Mouse (Mus musculus): ENCODE measurements at regions not wholly inside any gene's neighbourhood (a gene's known extent, or its start where the extent isn't known, plus 50 kb on each side); places are given as distances from the start of the nearest gene placed in this dataset.

GRCm38 (mm10) chr5:126597786-126598330 is 643.8 kb upstream of the Tmem132c start:
- no peak overlapping the region for H3K9ac ChIP-seq (ENCODE audit: control insufficient read depth, low read depth, low read length, poor library complexity, severe bottlenecking)
- no peaks in the 10 kb centered on the region for H3K9me3 ChIP-seq (replicated peaks; ENCODE audit: insufficient read depth, low read length)
- H3K36me3 ChIP-seq (ENCODE audit: control insufficient read depth in 1 of 2, insufficient read depth in 2 of 2, low read length in 2 of 2), result no peaks in the 10 kb centered on the region
- H3K4me3 ChIP-seq (ENCODE audit: control insufficient read depth in 1 of 2, insufficient read depth in 1 of 2, low read depth in 2 of 2, low read length in 2 of 2), result no peak overlapping the region
- DNase-seq (ENCODE audit: low read depth, low spot score), result no peak
- no peaks in the 10 kb centered on the region for H3K79me2 ChIP-seq (ENCODE audit: control insufficient read depth, insufficient read depth, low read length, poor library complexity)
- H3K27me3 ChIP-seq (ENCODE audit: control insufficient read depth in 1 of 2, insufficient read depth in 2 of 2, low read length in 2 of 2), result no peaks in the 10 kb centered on the region
- no peaks in the 10 kb centered on the region for H3K4me1 ChIP-seq (ENCODE audit: control insufficient read depth in 1 of 2, insufficient read depth in 2 of 2, low read length in 2 of 2)
- H3K27ac ChIP-seq (ENCODE audit: control insufficient read depth, low read depth, low read length), result no peak overlapping the region
- TF ChIP-seq JUND (IDR thresholded peaks at IDR 0.05; ENCODE audit: low read depth, low read length) (no peak), KAT2A (conservative IDR thresholded peaks at IDR 0.05; ENCODE audit: low read depth, low read length) (no peak), SMC3 (IDR thresholded peaks at IDR 0.05; ENCODE audit: low read depth, low read length) (no peak), MYC (IDR thresholded peaks at IDR 0.05; ENCODE audit: low read depth, low read length) (no peak), EP300 (IDR thresholded peaks at IDR 0.05; ENCODE audit: low read depth in 1 of 2, low read length in 2 of 2) (no peak)

DNA sequence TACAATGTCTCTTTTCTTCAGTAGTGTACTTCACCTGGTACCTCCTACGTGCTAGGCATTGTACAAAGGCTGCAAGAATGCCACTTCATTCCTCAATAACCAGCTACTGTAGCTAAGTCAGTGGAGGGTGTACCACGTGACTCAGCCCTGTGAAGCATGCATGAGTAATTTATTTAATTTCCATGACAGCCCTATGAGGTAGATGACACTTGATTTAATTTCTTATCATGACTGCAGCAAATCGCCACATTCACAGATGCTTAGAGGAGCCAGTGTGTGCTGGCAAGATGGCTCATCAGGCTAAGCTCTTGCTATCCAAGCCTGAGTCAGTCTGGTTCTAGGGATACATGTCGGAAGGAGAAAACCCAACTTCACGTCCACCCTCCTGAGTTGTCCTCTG is 642.0 kb upstream of the Tmem132c start:
- H3K4me1 ChIP-seq (ENCODE audit: control insufficient read depth in 1 of 2, insufficient read depth in 2 of 2, low read length in 2 of 2), result no peaks in the 10 kb centered on the region
- no peaks in the 10 kb centered on the region for H3K36me3 ChIP-seq (ENCODE audit: control insufficient read depth in 1 of 2, insufficient read depth in 2 of 2, low read length in 2 of 2)
- no peak overlapping the region for H3K9ac ChIP-seq (ENCODE audit: control insufficient read depth, low read depth, low read length, poor library complexity, severe bottlenecking)
- no peak overlapping the region for H3K4me3 ChIP-seq (ENCODE audit: control insufficient read depth in 1 of 2, insufficient read depth in 1 of 2, low read depth in 2 of 2, low read length in 2 of 2)
- no peak overlapping the region for H3K27ac ChIP-seq (ENCODE audit: control insufficient read depth, low read depth, low read length)
- TF ChIP-seq GATA1 (IDR thresholded peaks at IDR 0.05; ENCODE audit: low read depth, low read length), result no peak
- TF ChIP-seq RAD21 (IDR thresholded peaks at IDR 0.05; ENCODE audit: low read depth, low read length), result no peak
- no peak for TF ChIP-seq MAX (IDR thresholded peaks at IDR 0.05; ENCODE audit: low read length)
- no peak for TF ChIP-seq EP300 (IDR thresholded peaks at IDR 0.05; ENCODE audit: low read depth in 1 of 2, low read length in 2 of 2)
- no peak for TF ChIP-seq CHD1 (IDR thresholded peaks at IDR 0.05; ENCODE audit: low read depth, low read length)
- no peak for TF ChIP-seq MAFK (IDR thresholded peaks at IDR 0.05; ENCODE audit: borderline replicate concordance, low read depth, low read length)
- TF ChIP-seq POLR2AphosphoS2 (IDR thresholded peaks at IDR 0.05; ENCODE audit: low read length), result no peak
- TF ChIP-seq SIN3A (IDR thresholded peaks at IDR 0.05; ENCODE audit: low read length), result no peak
- TF ChIP-seq CHD2 (IDR thresholded peaks at IDR 0.05; ENCODE audit: low read length), result no peak
- no peak for TF ChIP-seq POLR2A (IDR thresholded peaks at IDR 0.05; ENCODE audit: control insufficient read depth in 1 of 2, insufficient read depth in 1 of 2, low read depth in 1 of 2, low read length in 2 of 2, poor library complexity in 1 of 2)
- no peaks in the 10 kb centered on the region for H3K9me3 ChIP-seq (replicated peaks; ENCODE audit: insufficient read depth, low read length)
- no peak for DNase-seq (ENCODE audit: low read depth, low spot score)
- no peaks in the 10 kb centered on the region for H3K79me2 ChIP-seq (ENCODE audit: control insufficient read depth, insufficient read depth, low read length, poor library complexity)
- H3K27me3 ChIP-seq (ENCODE audit: control insufficient read depth in 1 of 2, insufficient read depth in 2 of 2, low read length in 2 of 2), result no peaks in the 10 kb centered on the region

DNA sequence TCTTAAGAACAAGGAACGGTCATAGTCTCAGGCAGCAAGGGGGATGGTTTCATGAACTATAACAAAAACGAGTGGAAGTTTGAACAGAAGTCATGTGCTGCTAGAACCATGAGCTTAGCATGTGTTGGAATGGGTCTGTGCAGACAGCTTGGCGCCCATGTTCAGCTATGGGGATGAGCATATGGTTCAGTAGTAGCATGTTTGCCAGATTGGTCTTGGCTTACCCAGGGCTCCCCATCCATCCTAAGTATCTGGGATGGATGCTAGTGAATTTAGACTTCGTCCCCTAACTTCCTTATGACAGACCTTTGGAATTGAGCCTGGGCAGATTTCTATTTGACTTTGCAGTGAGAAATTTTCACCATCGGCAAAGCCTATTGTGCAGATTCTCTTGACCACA is 634.9 kb upstream of the Tmem132c start:
- no peak for TF ChIP-seq ELF1 (IDR thresholded peaks at IDR 0.05; ENCODE audit: low read depth, low read length)
- TF ChIP-seq EP300 (IDR thresholded peaks at IDR 0.05; ENCODE audit: low read depth in 1 of 2, low read length in 2 of 2), result no peak
- TF ChIP-seq ZKSCAN1 (IDR thresholded peaks at IDR 0.05; ENCODE audit: low read depth, low read length), result no peak
- TF ChIP-seq USF2 (IDR thresholded peaks at IDR 0.05; ENCODE audit: borderline replicate concordance in 1 of 2, insufficient read depth in 1 of 2, low read depth in 1 of 2, low read length in 2 of 2), result no peak
- TF ChIP-seq HCFC1 (IDR thresholded peaks at IDR 0.05; ENCODE audit: low read depth, low read length), result no peak
- TF ChIP-seq CHD1 (IDR thresholded peaks at IDR 0.05; ENCODE audit: low read depth, low read length), result no peak
- TF ChIP-seq TCF12 (IDR thresholded peaks at IDR 0.05; ENCODE audit: low read depth, low read length), result no peak
- no peaks in the 10 kb centered on the region for H3K79me2 ChIP-seq (ENCODE audit: control insufficient read depth, insufficient read depth, low read length, poor library complexity)
- H3K9me3 ChIP-seq (replicated peaks; ENCODE audit: insufficient read depth, low read length), result no peaks in the 10 kb centered on the region
- no peak overlapping the region for H3K4me3 ChIP-seq (ENCODE audit: control insufficient read depth in 1 of 2, insufficient read depth in 1 of 2, low read depth in 2 of 2, low read length in 2 of 2)
- H3K36me3 ChIP-seq (ENCODE audit: control insufficient read depth in 1 of 2, insufficient read depth in 2 of 2, low read length in 2 of 2), result no peaks in the 10 kb centered on the region
- no peak for DNase-seq (ENCODE audit: low read depth, low spot score)
- no peak overlapping the region for H3K27ac ChIP-seq (ENCODE audit: control insufficient read depth, low read depth, low read length)
- no peak overlapping the region for H3K9ac ChIP-seq (ENCODE audit: control insufficient read depth, low read depth, low read length, poor library complexity, severe bottlenecking)
- H3K4me1 ChIP-seq (ENCODE audit: control insufficient read depth in 1 of 2, insufficient read depth in 2 of 2, low read length in 2 of 2), result no peaks in the 10 kb centered on the region
- H3K27me3 ChIP-seq (ENCODE audit: control insufficient read depth in 1 of 2, insufficient read depth in 2 of 2, low read length in 2 of 2), result no peaks in the 10 kb centered on the region
